Mouse (Mus musculus) stomach, embryonic 15.5 days (tissue): ENCODE data around the gene Bace1. TPM values are rescaled to one million over a fixed set of nuclear protein-coding genes. Genes with fewer than 3 reads are reported as not detected.

Source experiments
- ATAC-seq: fragments of 200-750 bp; cut with Nextera tagmentation; 2 replicates; pipeline ENCODE4 v1.8.0; 2017; ENCODE audit warnings: low read depth, moderate number of reproducible peaks, moderate TSS enrichment; ENCODE audit not compliant: insufficient read depth, low FRiP score
- H3K27ac ChIP-seq: fragments of 300-500 bp; sonication (generic); 2 replicates; pipeline ENCODE4 v1.5.1; 2015; ENCODE audit warnings: mild to moderate bottlenecking, inconsistent platforms
- H3K27me3 ChIP-seq: fragments of 300-500 bp; sonication (generic); replicated peaks from 2 replicates; pipeline ENCODE4 v1.6.1; 2015; ENCODE audit warnings: inconsistent platforms
- H3K36me3 ChIP-seq: fragments of 300-500 bp; sonication (generic); 2 replicates; pipeline ENCODE4 v1.6.1; 2015; ENCODE audit warnings: inconsistent platforms
- H3K4me1 ChIP-seq: fragments of 300-500 bp; sonication (generic); 2 replicates; pipeline ENCODE4 v1.6.1; 2015; ENCODE audit warnings: inconsistent platforms
- H3K4me2 ChIP-seq: fragments of 300-500 bp; sonication (generic); 2 replicates; pipeline ENCODE4 v1.6.1; 2015; ENCODE audit warnings: mild to moderate bottlenecking, inconsistent platforms
- H3K4me3 ChIP-seq: fragments of 300-500 bp; sonication (generic); replicated peaks from 2 replicates; pipeline ENCODE4 v1.5.1; 2015; ENCODE audit warnings: inconsistent platforms
- H3K9ac ChIP-seq: fragments of 300-500 bp; sonication (generic); 2 replicates; pipeline ENCODE4 v1.6.1; 2015; ENCODE audit warnings: inconsistent platforms
- H3K9me3 ChIP-seq: fragments of 300-500 bp; sonication (generic); 2 replicates; pipeline ENCODE4 v1.6.1; 2016; ENCODE audit warnings: inconsistent platforms
- WGBS: fragments of 180-500 bp; shearing (Covaris S2); methylation state at CpG from one replicate; pipeline ENCODE4 v1.1.7; 2015; 5-methylcytosine and 5-hydroxymethylcytosine counted together
- polyA plus RNA-seq: library from polyadenylated mRNA; unstranded; fragments of >200 nt; fragmentation: Nextera tagmentation; extraction: Ambion mirVana; gene quantifications from 2 replicates; pipeline ENCODE4 v1.2.1, GENCODE M21; 2015

Bace1 gene
- polyA plus RNA-seq, 1 experiment from 2014 or later = 28.3 TPM

DNA sequence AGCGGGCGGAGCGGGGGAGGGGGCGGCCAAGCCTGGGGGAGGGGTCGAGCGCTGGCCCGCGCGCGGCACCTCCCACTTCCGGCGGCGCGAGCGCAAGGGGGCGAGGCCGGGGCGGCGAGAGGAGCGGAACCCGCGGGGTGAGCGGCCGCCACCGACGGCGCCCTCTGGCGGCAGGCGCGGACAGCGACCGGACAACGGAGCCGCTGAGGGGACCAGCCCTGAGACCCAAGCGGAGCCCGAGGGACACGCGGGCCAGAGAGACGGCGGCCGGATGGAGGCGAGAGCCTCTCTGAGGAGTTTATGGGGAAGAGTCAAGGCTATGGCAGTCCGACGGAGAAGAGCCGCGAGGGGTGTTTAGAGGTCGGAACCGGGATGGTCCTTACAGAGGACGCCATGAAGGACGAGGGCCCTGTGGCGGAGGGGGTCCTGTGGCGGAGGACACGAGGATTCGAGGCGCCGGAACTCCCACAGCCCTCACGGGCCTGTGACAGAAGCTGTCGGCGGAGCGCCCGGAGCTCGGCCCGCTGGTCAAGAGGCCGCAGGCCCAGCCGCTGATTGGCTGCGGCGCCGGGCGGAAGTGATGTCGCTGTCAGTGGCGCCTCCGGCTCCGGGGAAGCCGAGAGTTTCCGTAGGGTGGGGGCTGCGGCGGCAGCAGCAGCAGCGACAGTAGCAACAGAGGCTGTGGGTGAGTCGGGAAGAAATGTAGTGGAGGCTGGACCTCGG, 68.1 kb downstream of the Bace1 start, which contains the start of the genes Pcsk7 and Rnf214:
Pcsk7 (plus strand) TSS at position 143 of the 723 bp plus-strand sequence.
Rnf214 (minus strand) TSS at position 557 of the 723 bp plus-strand sequence.
- Histone ChIP-seq H3K4me2 (peak within 1 kb of the TSS; percentile 77), H3K4me3 (peak within 1 kb of the TSS; percentile 92), H3K27ac (peak within 1 kb of the TSS; percentile 98), H3K36me3 (peaks cover 21% of the 10 kb centered on the region), H3K9me3 (no peaks in the 10 kb centered on the region), H3K27me3 (no peaks in the 10 kb centered on the region), H3K9ac (peak within 1 kb of the TSS; percentile 96), H3K4me1 (peaks cover 7% of the 10 kb centered on the region)
- WGBS = under 1% methylated on average over 76 of the region's 80 CpGs
- peak; percentile 92 for ATAC-seq

- Histone ChIP-seq H3K9ac (peak overlapping the region; percentile 96), H3K27ac (peak overlapping the region; percentile 98), H3K9me3 (no peaks in the 10 kb centered on the region), H3K4me3 (peak overlapping the region; percentile 92), H3K4me2 (peak overlapping the region; percentile 77), H3K36me3 (peaks cover 22% of the 10 kb centered on the region), H3K4me1 (peaks cover 7% of the 10 kb centered on the region), H3K27me3 (no peaks in the 10 kb centered on the region)
- 0% methylated on average over 19 of the region's 19 CpGs for WGBS
- ATAC-seq = peak; percentile 9; the same call in 1 of the 2 replicates
These were observed 68.7 kb downstream of the Bace1 start for GRCm38 (mm10) chr9:45907078-45907428.

DNA sequence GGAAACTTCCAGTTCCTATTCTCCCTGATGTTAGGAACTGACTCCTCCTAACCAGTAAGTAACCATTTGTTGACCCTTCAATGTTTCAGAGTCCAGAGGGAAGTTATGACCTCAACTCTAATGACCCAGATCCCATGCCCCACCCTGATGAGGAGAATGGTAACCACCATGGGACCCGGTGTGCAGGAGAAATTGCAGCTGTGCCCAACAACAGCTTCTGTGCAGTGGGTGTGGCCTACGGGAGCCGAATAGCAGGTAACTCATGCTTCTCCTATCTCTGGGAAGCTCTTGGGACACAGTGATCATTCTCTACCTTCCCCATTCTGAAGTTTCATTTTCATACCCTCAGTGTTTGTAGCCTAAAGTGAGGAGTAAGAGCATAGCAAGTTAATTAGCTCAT, 72.6 kb downstream of the Bace1 start:
- Histone ChIP-seq H3K36me3 (peaks cover 46% of the 10 kb centered on the region), H3K9me3 (no peaks in the 10 kb centered on the region), H3K27me3 (no peaks in the 10 kb centered on the region), H3K27ac (no peak overlapping the region), H3K4me1 (peaks cover 7% of the 10 kb centered on the region), H3K4me3 (no peak overlapping the region), H3K4me2 (no peak overlapping the region), H3K9ac (no peak overlapping the region)
- ATAC-seq = no peak
- 80% methylated on average over 3 of the region's 3 CpGs for WGBS

DNA sequence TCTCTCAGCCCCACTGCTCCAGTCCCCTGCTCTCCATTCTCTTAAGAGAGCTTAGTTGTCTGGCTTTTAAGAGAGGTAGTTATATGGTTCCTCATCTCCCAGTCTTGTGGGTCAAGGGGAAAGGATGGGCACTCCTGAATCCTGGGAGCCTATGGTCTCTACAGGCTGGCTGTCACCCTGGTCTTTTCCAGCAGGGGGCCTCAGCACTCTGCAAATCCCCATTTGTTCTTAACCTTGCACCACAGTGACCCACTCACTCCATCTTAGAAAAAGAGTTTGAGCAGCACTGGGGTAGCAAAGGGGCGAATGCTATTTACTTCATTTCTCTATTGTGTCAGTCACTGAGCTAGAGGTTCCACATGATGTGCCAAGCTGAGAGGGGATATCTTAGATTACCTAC, 73.3 kb downstream of the Bace1 start:
- no peak overlapping the region for H3K27ac ChIP-seq
- H3K27me3 ChIP-seq = no peaks in the 10 kb centered on the region
- no peak overlapping the region for H3K9ac ChIP-seq
- H3K36me3 ChIP-seq = peaks cover 46% of the 10 kb centered on the region
- 59% methylated on average over 1 of the region's 1 CpGs for WGBS
- no peak overlapping the region for H3K4me2 ChIP-seq
- peaks cover 7% of the 10 kb centered on the region for H3K4me1 ChIP-seq
- H3K9me3 ChIP-seq = no peaks in the 10 kb centered on the region
- no peak overlapping the region for H3K4me3 ChIP-seq
- ATAC-seq = no peak

Other genes starting within 250 kb of the Bace1 start
- gene Cep164, start 9.9 kb upstream of the Bace1 start, polyA plus RNA-seq = 24.7 and 25.6 TPM in 2 replicates
- gene Pcsk7, start 67.9 kb downstream of the Bace1 start, polyA plus RNA-seq = 19.2 and 21.0 TPM in 2 replicates
- 40.6 and 45.9 TPM in 2 replicates for gene Rnf214, start 68.3 kb downstream of the Bace1 start, polyA plus RNA-seq
- gene Tagln, start 97.5 kb downstream of the Bace1 start, polyA plus RNA-seq = 380 and 441 TPM in 2 replicates
- gene Sidt2, start 116.7 kb downstream of the Bace1 start, polyA plus RNA-seq = 43.8 and 47.9 TPM in 2 replicates
- 144 and 148 TPM in 2 replicates for gene Pafah1b2, start 174.1 kb downstream of the Bace1 start, polyA plus RNA-seq
- 11.5 and 15.3 TPM in 2 replicates for gene Sik3, start 174.2 kb downstream of the Bace1 start, polyA plus RNA-seq